In genomic region chr15:12710036-12710435, GRCm38 (mm10) we compare ENCODE assay signal across 21 mouse cellular contexts. TPM values are rescaled to one million over a fixed set of nuclear protein-coding genes. Genes with fewer than 3 reads are reported as not detected.
DNase-seq lines count a peak whose midpoint lies in the region; ATAC-seq lines count a peak whose summit lies in the region.
"Had no signal": no experiment of that assay in that cellular context is flagged by ENCODE, and none has a peak within 500 bp of the region (broad histone marks: within the 10 kb centered on the region; RNA-seq: fewer than 3 reads in every experiment).

No protein-coding gene starts in this region.

- DNase-seq in heart, adult 11 months, result peak; percentile 93
- DNase-seq in cerebellum, adult 18-20 months, result peak; percentile 32 to 34
- DNase-seq in cerebellum, postnatal 25 days, result peak; percentile 52 to 73
- peak; percentile 62 for DNase-seq in gastrocnemius, postnatal 25 days
- DNase-seq in urinary bladder, postnatal 25 days (ENCODE audit: low spot score), result no peak
- no peak for DNase-seq in urinary bladder, postnatal 36 days (ENCODE audit: low spot score in 2 of 2)
- DNase-seq: adrenal gland, adult 8-10 months; kidney, postnatal 4 days; layer of hippocampus, adult 9-11 months; lung, adult 2 months; retina, postnatal 1 day had no signal

- 86% methylated on average over 3 of the region's 3 CpGs for WGBS in heart, embryonic 12.5 days
- WGBS in forebrain, embryonic 16.5 days, result 92% methylated on average over 3 of the region's 3 CpGs

- ATAC-seq in heart, embryonic 12.5 days (ENCODE audit: insufficient number of reproducible peaks, low FRiP score), result no peak
- no peak for ATAC-seq in forebrain, embryonic 16.5 days
- ATAC-seq: CD4-positive, CD25-positive, alpha-beta regulatory T cell, adult 4 months; intestine, embryonic 15.5 days; liver, embryonic 12.5 days; Patski had no signal

- H3K9ac ChIP-seq in heart, embryonic 12.5 days, result no peak overlapping the region
- H3K9ac ChIP-seq in forebrain, embryonic 16.5 days (replicated peaks; ENCODE audit: low read depth, low read length), result no peak overlapping the region
- H3K9ac ChIP-seq: hindbrain, embryonic 15.5 days; intestine, embryonic 15.5 days; kidney, embryonic 15.5 days; limb, embryonic 12.5 days; liver, embryonic 12.5 days had no signal

- H3K36me3 ChIP-seq in heart, embryonic 12.5 days, result peaks cover 4% of the 10 kb centered on the region
- H3K36me3 ChIP-seq in forebrain, embryonic 16.5 days (ENCODE audit: control insufficient read depth, insufficient read depth), result no peaks in the 10 kb centered on the region
- H3K36me3 ChIP-seq: intestine, embryonic 15.5 days; kidney, embryonic 15.5 days; liver, embryonic 12.5 days had no signal

- no peaks in the 10 kb centered on the region for H3K27me3 ChIP-seq in heart, embryonic 12.5 days (replicated peaks)
- H3K27me3 ChIP-seq in forebrain, embryonic 16.5 days (replicated peaks; ENCODE audit: control insufficient read depth, insufficient read depth, low read length), result no peaks in the 10 kb centered on the region
- H3K27me3 ChIP-seq: hindbrain, embryonic 15.5 days; intestine, embryonic 15.5 days; kidney, embryonic 15.5 days; limb, embryonic 12.5 days; liver, embryonic 12.5 days had no signal

- no peak overlapping the region for H3K4me2 ChIP-seq in heart, embryonic 12.5 days
- H3K4me2 ChIP-seq in forebrain, embryonic 16.5 days (ENCODE audit: low read length), result no peak overlapping the region
- H3K4me2 ChIP-seq: hindbrain, embryonic 15.5 days; intestine, embryonic 15.5 days; kidney, embryonic 15.5 days; limb, embryonic 12.5 days; liver, embryonic 12.5 days had no signal

- peaks cover 21% of the 10 kb centered on the region for H3K4me1 ChIP-seq in heart, embryonic 12.5 days (replicated peaks)
- no peaks in the 10 kb centered on the region for H3K4me1 ChIP-seq in forebrain, embryonic 16.5 days (replicated peaks; ENCODE audit: control insufficient read depth, insufficient read depth, low read length)
- H3K4me1 ChIP-seq: hindbrain, embryonic 15.5 days; intestine, embryonic 15.5 days; kidney, embryonic 15.5 days; liver, embryonic 12.5 days had no signal

- no peak overlapping the region for H3K27ac ChIP-seq in heart, embryonic 12.5 days (ENCODE audit: poor library complexity, severe bottlenecking)
- H3K27ac ChIP-seq in forebrain, embryonic 16.5 days (ENCODE audit: low read length), result no peak overlapping the region
- H3K27ac ChIP-seq: forebrain, embryonic 10.5 days; hindbrain, embryonic 15.5 days; intestine, embryonic 15.5 days; kidney, embryonic 15.5 days; limb, embryonic 12.5 days; liver, embryonic 12.5 days had no signal

- no peaks in the 10 kb centered on the region; the same call in 1 of the 2 replicates for H3K9me3 ChIP-seq in heart, embryonic 12.5 days (replicated peaks)
- H3K9me3 ChIP-seq in forebrain, embryonic 16.5 days (ENCODE audit: control insufficient read depth, low read length), result no peaks in the 10 kb centered on the region
- H3K9me3 ChIP-seq: hindbrain, embryonic 15.5 days; intestine, embryonic 15.5 days; kidney, embryonic 15.5 days; liver, embryonic 12.5 days had no signal

- H3K4me3 ChIP-seq in heart, embryonic 12.5 days, result no peak overlapping the region
- H3K4me3 ChIP-seq in forebrain, embryonic 16.5 days (replicated peaks; ENCODE audit: low read length), result no peak overlapping the region
- H3K4me3 ChIP-seq: forebrain, embryonic 10.5 days; hindbrain, embryonic 15.5 days; intestine, embryonic 15.5 days; kidney, embryonic 15.5 days; limb, embryonic 12.5 days; liver, embryonic 12.5 days had no signal

RNA-seq across cellular contexts. Expression of gene Pdzd2, which starts 29.7 kb away (rescaled TPM):
- 14.2 and 14.4 TPM in 2 replicates for polyA plus RNA-seq in heart, embryonic 12.5 days (2016; fragmentation: Nextera tagmentation; extraction: Ambion mirVana)
- 10 to 100 TPM; 18.9 to 19.3 TPM for total RNA-seq in gastrocnemius, postnatal 25 days (2021)
- 8.1 and 9.0 TPM in 2 replicates for polyA plus RNA-seq in forebrain, embryonic 16.5 days (2015; fragmentation: Nextera tagmentation; extraction: Ambion mirVana)

Comparison
In these comparisons a context has a peak if more than half of its experiments do, and no peak if none do; other contexts are left out.
1. DNase-seq: peak in heart, adult 11 months (single experiment), cerebellum, adult 18-20 months (2 of 2), cerebellum, postnatal 25 days (2 of 2) and gastrocnemius, postnatal 25 days (single experiment); none in urinary bladder, postnatal 25 days (single experiment) and urinary bladder, postnatal 36 days (0 of 2).